Mouse (Mus musculus) forebrain, embryonic 14.5 days (tissue): Measurements from ENCODE around the gene Lrp4. TPM values are rescaled to one million over a fixed set of nuclear protein-coding genes. Genes with fewer than 3 reads are reported as not detected.

Source experiments
- ATAC-seq: fragments of 200-750 bp; cut with Nextera tagmentation; 2 replicates; pipeline ENCODE4 v1.8.0; 2017; ENCODE audit warnings: mild to moderate bottlenecking, moderate library complexity
- DNase-seq: peaks from one replicate; pipeline ENCODE4 v3.0.0-alpha.2; 2015; ENCODE audit warnings: low spot score
- H3K27ac ChIP-seq: fragments of 300-500 bp; sonication (generic); 2 replicates; pipeline ENCODE4 v1.5.1; 2014; ENCODE audit warnings: low read depth, mild to moderate bottlenecking, control low read depth, low read length, moderate library complexity
- H3K27me3 ChIP-seq: fragments of 300-500 bp; sonication (generic); replicated peaks from 2 replicates; pipeline ENCODE4 v1.6.1; 2014; ENCODE audit warnings: low read length, control low read depth, mixed read lengths; ENCODE audit not compliant: control insufficient read depth, insufficient read depth
- H3K36me3 ChIP-seq: fragments of 300-500 bp; sonication (generic); 2 replicates; pipeline ENCODE4 v1.6.1; 2014; ENCODE audit warnings: low read length, control low read depth; ENCODE audit not compliant: control insufficient read depth, insufficient read depth
- H3K4me1 ChIP-seq: fragments of 300-500 bp; sonication (generic); 2 replicates; pipeline ENCODE4 v1.6.1; 2014; ENCODE audit warnings: antibody characterized with exemption, low read length, control low read depth; ENCODE audit not compliant: control insufficient read depth, insufficient read depth
- H3K4me2 ChIP-seq: fragments of 300-500 bp; sonication (generic); 2 replicates; pipeline ENCODE4 v1.6.1; 2014; ENCODE audit warnings: mild to moderate bottlenecking, control low read depth, low read length
- H3K4me3 ChIP-seq: fragments of 300-500 bp; sonication (generic); 2 replicates; pipeline ENCODE4 v1.5.1; 2014; ENCODE audit warnings: low read depth, low read length, control low read depth
- H3K9ac ChIP-seq: fragments of 300-500 bp; sonication (generic); 2 replicates; pipeline ENCODE4 v1.6.1; 2014; ENCODE audit warnings: mild to moderate bottlenecking, low read length, control low read depth, moderate library complexity
- H3K9me3 ChIP-seq: fragments of 300-500 bp; sonication (generic); replicated peaks from 2 replicates; pipeline ENCODE4 v1.6.1; 2016; ENCODE audit warnings: low read length, control low read depth, mixed read lengths; ENCODE audit not compliant: control insufficient read depth
- WGBS: fragments of 180-500 bp; shearing (Covaris S2); extraction: QIAGEN DNeasy Blood & Tissue Kit; methylation state at CpG from one replicate; pipeline ENCODE4 v1.1.7; 2014; 5-methylcytosine and 5-hydroxymethylcytosine counted together
- polyA plus RNA-seq: library from polyadenylated mRNA; unstranded; fragments of >200 nt; fragmentation: Nextera tagmentation; extraction: Ambion mirVana; gene quantifications from 2 replicates; pipeline ENCODE4 v1.2.1, GENCODE M21; 2014

Lrp4 gene
- polyA plus RNA-seq, 1 experiment from 2014 or later, result 5.1 TPM

DNA sequence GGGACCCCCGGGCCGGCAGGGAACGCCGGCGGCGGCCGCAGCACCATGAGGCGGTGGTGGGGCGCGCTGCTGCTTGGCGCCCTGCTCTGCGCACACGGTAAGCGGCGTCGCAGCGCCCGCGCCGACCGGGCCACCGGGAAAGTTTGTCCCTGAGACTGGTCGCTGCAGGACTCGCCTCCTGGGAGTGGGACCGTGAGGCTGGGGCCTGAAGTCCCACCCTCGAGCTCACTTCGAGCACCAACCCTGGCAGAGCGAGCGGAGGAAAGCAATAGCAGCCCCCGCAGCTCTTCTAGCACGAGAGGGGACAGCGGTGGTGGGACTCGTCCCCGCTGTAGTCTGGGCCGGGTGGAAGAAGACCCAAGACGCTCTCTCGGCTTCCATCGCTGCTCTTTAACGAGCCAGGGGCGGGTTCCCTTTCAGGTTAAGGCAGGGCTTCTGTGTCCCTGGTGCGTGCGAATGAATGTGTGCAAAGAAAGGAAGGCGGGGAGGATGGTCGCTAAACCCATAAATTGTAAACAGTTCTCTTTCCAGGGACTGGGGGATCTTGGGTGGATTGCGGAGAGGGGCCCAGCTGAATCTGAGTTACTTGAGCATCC is 443 bp downstream of the Lrp4 start:
- ATAC-seq (peak; percentile 54), DNase-seq (peak; percentile 51)
- Histone ChIP-seq H3K9me3 (no peaks in the 10 kb centered on the region), H3K4me1 (peaks cover 17% of the 10 kb centered on the region), H3K4me3 (peak overlapping the region; percentile 61), H3K9ac (peak overlapping the region; percentile 85), H3K4me2 (peak overlapping the region; percentile 90), H3K36me3 (no peaks in the 10 kb centered on the region), H3K27me3 (no peaks in the 10 kb centered on the region), H3K27ac (peak overlapping the region; percentile 83)
- under 1% methylated on average over 44 of the region's 45 CpGs for WGBS

DNA sequence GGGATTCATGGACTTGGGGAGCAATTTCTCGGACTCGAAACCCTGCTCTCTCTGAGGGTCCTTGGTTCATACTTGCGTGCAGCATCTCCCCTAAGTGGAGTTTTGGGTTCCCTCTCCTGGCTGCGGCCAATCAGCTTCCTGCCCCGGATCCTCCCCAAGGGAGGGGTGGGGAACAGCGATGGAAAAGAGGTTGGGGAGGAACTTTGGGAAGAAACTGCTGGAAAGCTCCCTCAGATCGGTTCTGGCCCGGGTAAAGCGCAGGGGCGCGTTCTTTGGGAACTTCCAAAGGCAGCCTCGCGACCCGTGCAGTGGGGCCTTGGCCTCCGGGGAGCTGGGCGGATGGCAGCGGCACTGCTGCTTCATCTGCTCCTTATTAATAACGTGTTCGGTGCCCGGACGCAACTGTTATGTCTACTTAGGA is 951 bp downstream of the Lrp4 start:
- peak overlapping the region; percentile 90 for H3K4me2 ChIP-seq
- DNase-seq, result peak; percentile 68
- WGBS, result under 1% methylated on average over 21 of the region's 21 CpGs
- peak overlapping the region; percentile 83 for H3K27ac ChIP-seq
- no peaks in the 10 kb centered on the region for H3K9me3 ChIP-seq
- H3K4me3 ChIP-seq, result peak overlapping the region; percentile 61
- peaks cover 22% of the 10 kb centered on the region for H3K4me1 ChIP-seq
- ATAC-seq, result peak; percentile 55
- no peaks in the 10 kb centered on the region for H3K36me3 ChIP-seq
- H3K9ac ChIP-seq, result peak overlapping the region; percentile 85
- H3K27me3 ChIP-seq, result no peaks in the 10 kb centered on the region

DNA sequence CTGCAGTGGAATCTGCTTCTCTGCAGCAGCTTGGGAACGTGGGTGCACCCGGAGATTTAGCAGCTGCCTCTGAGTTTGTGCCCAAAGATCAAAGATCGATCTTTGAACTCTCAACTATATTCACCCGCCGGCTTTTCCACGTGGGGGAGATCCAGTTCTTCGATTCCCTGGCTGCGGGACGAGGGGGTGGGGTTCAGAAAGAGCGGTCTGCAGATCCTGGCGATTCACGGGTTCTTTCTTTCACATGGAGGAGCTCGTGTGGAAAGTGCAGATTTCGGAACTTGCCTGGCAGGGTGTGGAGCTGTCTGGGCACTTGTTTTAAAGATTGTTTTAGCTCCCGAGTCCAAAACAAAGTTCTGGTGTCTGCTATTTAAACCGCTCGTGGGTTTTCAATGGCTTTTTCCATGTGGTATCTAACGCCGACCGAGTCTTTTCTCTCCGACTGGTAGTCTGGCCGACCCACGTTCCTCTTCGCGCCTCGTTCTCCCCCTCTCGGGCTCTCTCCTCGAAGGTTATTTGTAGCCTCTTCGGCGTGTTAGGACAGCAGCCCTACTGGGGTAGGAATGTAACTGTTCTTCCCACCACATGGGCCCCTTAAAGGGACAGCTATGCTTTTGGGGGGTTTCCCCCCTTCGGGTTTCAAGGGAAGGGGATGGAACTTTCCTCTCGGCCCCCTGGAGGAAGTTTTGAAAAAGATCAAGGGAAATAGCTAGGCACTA is 1.5 kb downstream of the Lrp4 start:
- H3K9me3 ChIP-seq, result no peaks in the 10 kb centered on the region
- peaks cover 23% of the 10 kb centered on the region for H3K4me1 ChIP-seq
- no peaks in the 10 kb centered on the region for H3K36me3 ChIP-seq
- H3K27me3 ChIP-seq, result no peaks in the 10 kb centered on the region
- under 1% methylated on average over 32 of the region's 32 CpGs for WGBS
- peak; percentile 74 for DNase-seq
- peak overlapping the region; percentile 90 for H3K4me2 ChIP-seq
- H3K27ac ChIP-seq, result peak overlapping the region; percentile 83
- peak overlapping the region; percentile 85 for H3K9ac ChIP-seq
- peak overlapping the region; percentile 61 for H3K4me3 ChIP-seq
- peak; percentile 35 for ATAC-seq

DNA sequence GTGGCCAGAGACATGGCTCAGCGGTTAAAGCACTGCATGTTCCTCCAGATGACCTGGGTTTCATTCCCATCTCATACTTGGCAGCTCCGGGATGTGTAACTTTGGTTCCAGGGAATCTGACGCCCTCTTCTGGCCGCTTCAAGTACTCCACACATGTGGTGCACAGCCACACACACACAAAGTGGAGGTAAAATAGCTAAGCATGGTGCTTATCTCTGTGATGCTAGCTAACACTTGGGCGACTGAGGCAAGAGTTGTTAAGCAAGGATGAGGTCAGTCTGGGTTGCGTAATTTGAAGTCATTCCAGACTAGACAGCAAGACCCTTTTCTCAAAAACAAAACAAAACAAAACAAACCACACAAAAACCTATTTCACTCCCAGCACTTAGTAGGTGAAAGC is 2.8 kb downstream of the Lrp4 start:
- ATAC-seq, result no peak
- H3K4me1 ChIP-seq, result peaks cover 23% of the 10 kb centered on the region
- H3K4me2 ChIP-seq, result no peak overlapping the region
- no peak overlapping the region for H3K27ac ChIP-seq
- H3K4me3 ChIP-seq, result no peak overlapping the region
- no peaks in the 10 kb centered on the region for H3K36me3 ChIP-seq
- WGBS, result 96% methylated on average over 6 of the region's 6 CpGs
- H3K27me3 ChIP-seq, result no peaks in the 10 kb centered on the region
- no peak overlapping the region for H3K9ac ChIP-seq
- no peaks in the 10 kb centered on the region for H3K9me3 ChIP-seq
- DNase-seq, result no peak

- WGBS, result 79% methylated on average over 7 of the region's 7 CpGs
- Histone ChIP-seq H3K4me1 (peaks cover 23% of the 10 kb centered on the region), H3K27me3 (no peaks in the 10 kb centered on the region), H3K4me3 (no peak overlapping the region), H3K9me3 (no peaks in the 10 kb centered on the region), H3K4me2 (no peak overlapping the region), H3K9ac (no peak overlapping the region), H3K36me3 (no peaks in the 10 kb centered on the region), H3K27ac (no peak overlapping the region)
- ATAC-seq (no peak), DNase-seq (no peak)
These were observed 3.5 kb downstream of the Lrp4 start for GRCm38 (mm10) chr2:91460771-91461170.

- Histone ChIP-seq H3K9ac (no peak overlapping the region), H3K4me2 (peak overlapping the region; percentile 4; the same call in 1 of the 2 replicates), H3K27ac (no peak overlapping the region), H3K9me3 (no peaks in the 10 kb centered on the region), H3K36me3 (no peaks in the 10 kb centered on the region), H3K27me3 (no peaks in the 10 kb centered on the region), H3K4me3 (no peak overlapping the region), H3K4me1 (peaks cover 23% of the 10 kb centered on the region)
- no peak for DNase-seq
- no peak for ATAC-seq
- WGBS, result 50% methylated on average over 3 of the region's 3 CpGs
These were observed 4.0 kb downstream of the Lrp4 start for GRCm38 (mm10) chr2:91461341-91461740.

DNA sequence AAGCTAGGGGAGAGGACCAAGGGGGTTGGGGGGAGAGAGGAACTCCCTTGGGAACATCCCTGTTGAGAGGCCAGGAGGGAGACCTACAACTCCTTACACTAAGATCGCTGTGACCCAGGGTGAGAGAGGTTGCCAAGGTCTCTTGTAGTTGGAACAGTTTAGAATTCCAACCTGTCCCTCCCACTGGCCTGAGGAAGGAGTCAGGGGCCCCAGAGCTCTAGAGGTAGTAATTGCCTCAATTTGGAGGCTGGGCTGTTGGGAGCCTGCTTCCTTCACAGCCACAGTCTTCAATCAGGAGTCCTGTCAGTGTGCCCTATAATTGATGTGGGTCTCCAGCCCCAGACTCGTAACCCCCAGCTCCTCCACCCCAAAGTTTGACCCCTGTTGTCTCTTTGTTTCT is 4.9 kb downstream of the Lrp4 start:
- DNase-seq, result no peak
- H3K4me3 ChIP-seq, result peak overlapping the region; percentile 12; the same call in 1 of the 2 replicates
- H3K27me3 ChIP-seq, result no peaks in the 10 kb centered on the region
- H3K9me3 ChIP-seq, result no peaks in the 10 kb centered on the region
- peaks cover 20% of the 10 kb centered on the region for H3K4me1 ChIP-seq
- H3K36me3 ChIP-seq, result no peaks in the 10 kb centered on the region
- peak overlapping the region; percentile 48 for H3K4me2 ChIP-seq
- H3K27ac ChIP-seq, result peak overlapping the region; percentile 59
- ATAC-seq, result no peak
- 7% methylated on average over 2 of the region's 2 CpGs for WGBS
- H3K9ac ChIP-seq, result peak overlapping the region; percentile 55; the same call in 1 of the 2 replicates

DNA sequence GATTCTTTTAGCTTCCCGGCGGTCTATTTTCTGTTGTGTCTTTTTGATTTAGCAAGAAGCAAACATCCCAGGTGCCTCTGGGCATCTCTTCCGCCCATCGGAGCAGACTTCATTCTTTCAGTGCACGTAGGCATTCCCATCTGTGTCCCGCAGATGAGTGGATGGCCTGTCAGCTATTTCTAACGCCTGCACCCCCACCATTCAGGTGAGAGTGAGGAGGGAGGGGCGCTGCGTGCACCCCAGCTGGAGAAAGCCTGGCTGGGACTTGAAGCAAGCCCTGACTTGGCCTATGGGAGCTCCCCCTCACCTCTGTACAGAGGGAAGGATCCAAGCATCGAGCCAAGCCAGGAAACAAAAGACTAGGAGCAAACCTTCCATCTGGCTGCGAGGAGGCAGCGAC is 5.4 kb downstream of the Lrp4 start:
- ATAC-seq (peak; percentile 12; the same call in 1 of the 2 replicates), DNase-seq (peak; percentile 62)
- Histone ChIP-seq H3K27me3 (no peaks in the 10 kb centered on the region), H3K4me2 (peak overlapping the region; percentile 48), H3K9me3 (no peaks in the 10 kb centered on the region), H3K36me3 (no peaks in the 10 kb centered on the region), H3K9ac (peak overlapping the region; percentile 55), H3K27ac (peak overlapping the region; percentile 59), H3K4me3 (peak overlapping the region; percentile 12; the same call in 1 of the 2 replicates), H3K4me1 (peaks cover 24% of the 10 kb centered on the region)
- 4% methylated on average over 12 of the region's 12 CpGs for WGBS

DNA sequence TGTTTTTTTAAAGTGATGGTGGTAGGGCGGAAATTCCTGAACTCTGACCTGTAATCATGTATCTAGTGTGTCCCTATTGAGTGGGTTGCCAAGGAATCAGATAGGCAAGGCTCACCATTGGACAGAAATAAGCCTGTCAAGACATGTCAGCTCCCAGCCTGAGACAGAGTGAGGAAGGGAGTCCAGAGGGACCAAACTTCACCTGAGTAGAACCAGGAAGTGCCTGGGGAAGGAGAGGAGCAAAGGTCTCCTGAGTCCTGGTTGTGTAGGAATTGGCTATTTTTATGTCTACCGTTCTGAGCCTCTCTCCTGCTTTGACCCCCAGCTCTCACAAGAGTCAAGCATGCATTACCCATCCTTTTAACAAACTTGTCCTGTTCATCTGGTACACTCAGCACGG is 8.6 kb downstream of the Lrp4 start:
- Histone ChIP-seq H3K27ac (no peak overlapping the region), H3K36me3 (no peaks in the 10 kb centered on the region), H3K9me3 (no peaks in the 10 kb centered on the region), H3K9ac (no peak overlapping the region), H3K4me1 (peaks cover 31% of the 10 kb centered on the region), H3K4me3 (no peak overlapping the region), H3K27me3 (no peaks in the 10 kb centered on the region), H3K4me2 (no peak overlapping the region)
- no peak for DNase-seq
- WGBS, result 91% methylated on average over 3 of the region's 3 CpGs
- no peak for ATAC-seq
